Mouse (Mus musculus) right cerebral cortex, postnatal 4 days (tissue): Measurements from ENCODE around the gene Vsir.
A peak's percentile ranks its signal among the peaks of the same experiment; 100 is the strongest.

ENCODE experiments used
- DNase-seq: peaks from one replicate; pipeline ENCODE4 v3.0.0-alpha.2; 2022

Vsir gene

GRCm38 (mm10) chr10:60390177-60390903 lies 43.7 kb downstream of the Vsir start:
- DNase-seq = no peak

GRCm38 (mm10) chr10:60390904-60391420 lies 44.3 kb downstream of the Vsir start:
- DNase-seq = no peak

GRCm38 (mm10) chr10:60391661-60392060 lies 45.0 kb downstream of the Vsir start:
- no peak for DNase-seq

- DNase-seq = peak; percentile 47
Measured at GRCm38 (mm10) chr10:60394936-60395335, 48.3 kb downstream of the Vsir start.

GRCm38 (mm10) chr10:60395605-60396004 lies 49.0 kb downstream of the Vsir start:
- DNase-seq = no peak

- no peak for DNase-seq
Measured at GRCm38 (mm10) chr10:60398051-60398814, 51.6 kb downstream of the Vsir start.

- no peak for DNase-seq
Measured at GRCm38 (mm10) chr10:60399449-60399848, 52.8 kb downstream of the Vsir start, which contains the start of gene Gm17455. Gene Gm17455 (plus strand): TSS chr10:60399726.

GRCm38 (mm10) chr10:60400507-60401295 lies 54.0 kb downstream of the Vsir start:
- DNase-seq = no peak

GRCm38 (mm10) chr10:60405460-60406177 lies 59.0 kb downstream of the Vsir start:
- peak; percentile 35 for DNase-seq

- DNase-seq = peak; percentile 74
Measured at GRCm38 (mm10) chr10:60407831-60408230, 61.2 kb downstream of the Vsir start.

GRCm38 (mm10) chr10:60411794-60412193 lies 65.1 kb downstream of the Vsir start:
- no peak for DNase-seq

GRCm38 (mm10) chr10:60413756-60414155 lies 67.1 kb downstream of the Vsir start:
- DNase-seq = no peak

- DNase-seq = no peak
Measured at GRCm38 (mm10) chr10:60417041-60417440, 70.4 kb downstream of the Vsir start.

GRCm38 (mm10) chr10:60418137-60418536 lies 71.5 kb downstream of the Vsir start:
- DNase-seq = peak; percentile 87

- no peak for DNase-seq
Measured at GRCm38 (mm10) chr10:60419624-60420023, 73.0 kb downstream of the Vsir start.
